Mouse (Mus musculus) forebrain, embryonic 13.5 days (tissue): ENCODE results near the gene Ubac2. TPM values are rescaled to one million over a fixed set of nuclear protein-coding genes. Genes with fewer than 3 reads are reported as not detected.

Experiments
- ATAC-seq: fragments of 200-750 bp; cut with Nextera tagmentation; 2 replicates; pipeline ENCODE4 v1.8.0; 2017
- H3K27ac ChIP-seq: fragments of 300-500 bp; sonication (generic); 2 replicates; pipeline ENCODE4 v1.5.1; 2015; ENCODE audit warnings: inconsistent platforms, mild to moderate bottlenecking, moderate library complexity
- H3K27me3 ChIP-seq: fragments of 300-500 bp; sonication (generic); 2 replicates; pipeline ENCODE4 v1.6.1; 2015; ENCODE audit warnings: mild to moderate bottlenecking, inconsistent platforms
- H3K36me3 ChIP-seq: fragments of 300-500 bp; sonication (generic); 2 replicates; pipeline ENCODE4 v1.6.1; 2015; ENCODE audit warnings: mild to moderate bottlenecking, inconsistent platforms; ENCODE audit not compliant: poor library complexity, severe bottlenecking
- H3K4me1 ChIP-seq: fragments of 300-500 bp; sonication (generic); 2 replicates; pipeline ENCODE4 v1.6.1; 2015; ENCODE audit warnings: inconsistent platforms
- H3K4me2 ChIP-seq: fragments of 300-500 bp; sonication (generic); 2 replicates; pipeline ENCODE4 v1.6.1; 2015; ENCODE audit warnings: inconsistent platforms, mild to moderate bottlenecking, moderate library complexity
- H3K4me3 ChIP-seq: fragments of 300-500 bp; sonication (generic); 2 replicates; pipeline ENCODE4 v1.5.1; 2015; ENCODE audit warnings: mild to moderate bottlenecking, inconsistent platforms
- H3K9ac ChIP-seq: fragments of 300-500 bp; sonication (generic); 2 replicates; pipeline ENCODE4 v1.6.1; 2015; ENCODE audit warnings: mild to moderate bottlenecking, inconsistent platforms
- H3K9me3 ChIP-seq: fragments of 300-500 bp; sonication (generic); replicated peaks from 2 replicates; pipeline ENCODE4 v1.6.1; 2016; ENCODE audit warnings: inconsistent platforms
- WGBS: fragments of 180-500 bp; shearing (Covaris S2); methylation state at CpG from one replicate; pipeline ENCODE4 v1.1.7; 2015; 5-methylcytosine and 5-hydroxymethylcytosine counted together
- polyA plus RNA-seq: library from polyadenylated mRNA; unstranded; fragments of >200 nt; fragmentation: Nextera tagmentation; extraction: Ambion mirVana; gene quantifications from 2 replicates; pipeline ENCODE4 v1.2.1, GENCODE M21; 2015

Gene Ubac2
- polyA plus RNA-seq, 1 experiment from 2014 or later: 56.4 TPM

DNA sequence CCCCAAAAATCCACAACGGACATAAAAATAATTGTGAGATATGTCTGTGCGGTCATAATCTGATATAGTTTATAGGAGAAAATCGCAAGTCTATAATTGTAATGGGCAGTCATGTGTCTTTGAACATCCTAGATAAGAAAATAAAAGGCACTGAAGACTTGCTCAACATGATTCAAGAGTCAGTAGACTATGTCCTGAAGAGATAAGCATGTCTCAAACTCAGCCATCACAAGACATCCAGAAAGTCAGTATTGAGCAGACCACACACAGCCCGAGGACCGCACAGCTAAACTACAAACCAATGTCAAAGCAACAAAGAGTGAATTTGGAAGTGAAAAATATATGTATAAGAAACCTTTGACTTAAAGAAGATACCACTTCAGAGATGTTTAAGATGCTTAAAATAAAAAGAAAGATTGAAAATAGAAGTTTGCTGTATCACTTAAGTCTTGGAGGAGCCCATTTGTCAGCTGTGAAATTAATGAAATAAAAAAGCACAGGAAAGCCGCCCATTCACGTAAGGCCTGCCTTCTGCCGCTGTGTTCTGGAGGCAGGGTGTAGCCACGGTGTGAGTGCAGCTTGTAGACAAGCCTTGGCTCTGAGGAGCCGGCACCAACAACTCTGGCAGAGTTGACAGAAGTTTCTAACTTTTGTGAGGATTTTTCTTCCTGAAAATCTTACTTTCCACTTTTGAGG is 78.9 kb downstream of the Ubac2 start:
- H3K4me1 ChIP-seq: no peaks in the 10 kb centered on the region
- no peak overlapping the region for H3K9ac ChIP-seq
- 94% methylated on average over 10 of the region's 10 CpGs for WGBS
- H3K4me3 ChIP-seq: no peak overlapping the region
- H3K27me3 ChIP-seq: no peaks in the 10 kb centered on the region
- peaks cover 4% of the 10 kb centered on the region; the same call in 1 of the 2 replicates for H3K36me3 ChIP-seq
- H3K27ac ChIP-seq: no peak overlapping the region
- ATAC-seq: no peak
- H3K9me3 ChIP-seq: no peaks in the 10 kb centered on the region
- no peak overlapping the region for H3K4me2 ChIP-seq

DNA sequence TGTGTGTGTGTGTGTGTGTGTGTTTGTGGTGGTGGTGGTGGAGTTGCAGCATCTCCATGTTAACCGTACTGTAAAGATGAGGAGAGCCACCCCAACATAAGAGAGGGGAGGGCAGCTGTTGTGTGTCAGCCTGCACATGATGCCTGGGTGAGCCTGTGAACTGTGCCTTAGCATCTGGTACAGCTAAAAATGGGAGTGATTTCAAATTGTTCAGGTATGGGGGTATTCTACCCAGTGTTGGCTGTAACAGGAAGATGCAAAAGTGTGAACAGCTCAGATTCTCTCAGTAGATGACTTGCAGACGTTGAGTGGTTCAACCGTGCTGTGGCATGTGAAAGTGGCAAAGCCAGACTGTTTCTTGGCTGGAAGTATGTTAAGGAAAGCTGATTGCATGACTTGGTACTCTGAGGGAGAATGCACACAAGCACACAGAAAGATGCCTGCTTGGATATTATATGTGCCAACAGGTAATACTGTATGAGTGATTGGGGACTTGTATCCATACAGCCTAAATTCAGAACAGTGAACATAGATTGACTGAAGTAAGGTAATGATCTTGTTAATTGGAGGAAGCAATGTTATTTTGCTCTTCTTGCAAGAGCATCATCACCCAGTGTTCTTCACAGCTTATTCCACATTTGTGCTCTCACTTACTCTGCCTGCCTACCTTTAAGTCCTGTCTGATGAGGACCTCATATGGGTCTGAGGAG is 79.8 kb downstream of the Ubac2 start:
- H3K4me1 ChIP-seq: no peaks in the 10 kb centered on the region
- H3K36me3 ChIP-seq: peaks cover 4% of the 10 kb centered on the region; the same call in 1 of the 2 replicates
- no peak overlapping the region for H3K4me3 ChIP-seq
- H3K9ac ChIP-seq: no peak overlapping the region
- H3K9me3 ChIP-seq: no peaks in the 10 kb centered on the region
- 95% methylated on average over 3 of the region's 3 CpGs for WGBS
- H3K27me3 ChIP-seq: no peaks in the 10 kb centered on the region
- no peak overlapping the region for H3K4me2 ChIP-seq
- H3K27ac ChIP-seq: no peak overlapping the region
- no peak for ATAC-seq

DNA sequence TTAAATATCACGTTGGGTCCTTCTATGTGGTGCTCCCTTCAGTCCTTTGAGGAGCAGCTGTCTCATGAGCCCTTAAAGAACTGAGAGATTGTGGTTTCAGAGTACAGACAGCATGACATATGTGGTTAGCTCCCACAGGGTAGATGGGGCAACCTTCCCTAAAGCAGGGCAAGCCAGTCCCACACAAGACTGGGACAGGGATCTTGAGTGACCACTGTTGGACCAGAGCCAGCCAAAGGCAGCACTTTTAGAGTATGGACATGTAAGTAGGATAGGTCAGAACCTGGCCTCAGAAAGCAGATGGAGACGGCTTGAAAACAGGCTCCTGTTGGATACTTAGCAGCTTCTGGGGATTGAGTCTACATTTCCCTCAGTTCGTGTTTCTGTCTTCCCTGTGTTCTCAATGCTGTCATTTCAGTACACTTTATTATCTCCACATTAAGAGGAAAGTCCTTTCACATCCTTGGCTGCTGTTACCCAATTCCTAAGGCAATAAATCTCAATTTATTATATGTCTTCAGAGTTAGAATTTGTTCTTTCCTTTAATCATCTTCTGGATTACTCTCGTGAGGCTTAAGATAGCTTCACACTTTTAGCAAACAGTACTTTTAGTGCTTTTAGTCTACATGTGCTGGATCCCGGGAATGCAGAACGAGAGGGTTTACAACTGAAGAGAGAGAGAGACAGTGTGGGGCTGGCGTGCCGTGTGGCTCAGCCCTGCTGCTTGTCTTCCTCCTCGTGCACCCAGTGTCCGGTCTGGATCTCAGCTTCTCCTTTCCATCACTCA is 80.5 kb downstream of the Ubac2 start:
- no peak for ATAC-seq
- 90% methylated on average over 10 of the region's 10 CpGs for WGBS
- H3K27me3 ChIP-seq: no peaks in the 10 kb centered on the region

DNA sequence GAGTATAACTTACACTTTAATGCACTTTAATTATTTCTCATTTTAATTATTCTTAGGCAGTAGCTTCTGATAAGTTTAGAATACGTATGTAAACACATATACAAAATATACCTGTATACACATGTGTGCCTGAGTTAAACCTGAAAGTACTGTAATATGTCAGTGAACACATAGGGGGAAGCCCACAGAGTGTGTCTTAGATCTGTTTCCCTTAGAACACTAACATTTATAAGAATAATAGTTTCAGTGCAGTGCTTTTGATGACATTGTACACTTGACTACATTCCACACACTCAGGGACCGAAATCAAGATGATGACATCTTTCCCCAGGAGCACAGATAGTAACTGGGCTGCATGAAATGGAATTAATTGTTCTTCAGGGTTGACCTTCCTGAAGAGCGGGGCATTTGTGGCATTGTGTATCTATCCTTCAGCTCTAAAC is 81.1 kb downstream of the Ubac2 start:
- WGBS: 89% methylated on average over 3 of the region's 3 CpGs
- Histone ChIP-seq H3K4me3 (no peak overlapping the region), H3K9me3 (no peaks in the 10 kb centered on the region), H3K36me3 (no peaks in the 10 kb centered on the region), H3K27me3 (no peaks in the 10 kb centered on the region), H3K4me2 (no peak overlapping the region), H3K9ac (no peak overlapping the region), H3K27ac (no peak overlapping the region), H3K4me1 (peaks cover 9% of the 10 kb centered on the region)
- ATAC-seq: no peak

More for the DNA sequence above, 80.5 kb downstream of the Ubac2 start:
- Histone ChIP-seq H3K27ac (no peak overlapping the region), H3K4me2 (no peak overlapping the region), H3K4me1 (peaks cover 7% of the 10 kb centered on the region), H3K9ac (no peak overlapping the region), H3K9me3 (no peaks in the 10 kb centered on the region), H3K4me3 (no peak overlapping the region), H3K36me3 (peaks cover 4% of the 10 kb centered on the region; the same call in 1 of the 2 replicates)

DNA sequence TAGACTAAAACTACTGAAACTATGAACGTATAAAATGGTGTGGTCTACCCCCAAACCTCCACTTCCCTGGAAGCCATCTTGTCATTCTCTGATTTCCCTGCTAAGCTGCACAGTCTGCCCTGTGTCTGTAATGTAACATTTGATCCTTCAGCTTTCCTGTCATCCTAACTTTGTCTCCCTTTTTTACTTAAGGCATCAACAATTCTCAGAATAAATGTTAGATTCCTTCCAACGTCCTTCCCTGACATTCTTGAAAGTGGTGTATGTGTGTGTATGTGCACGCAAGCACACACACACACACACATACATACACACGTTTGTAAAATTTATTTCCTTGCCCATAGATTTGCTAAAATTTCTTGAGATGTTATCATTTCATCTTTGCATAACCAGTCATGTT is 81.6 kb downstream of the Ubac2 start:
- Histone ChIP-seq H3K9ac (no peak overlapping the region), H3K36me3 (no peaks in the 10 kb centered on the region)

DNA sequence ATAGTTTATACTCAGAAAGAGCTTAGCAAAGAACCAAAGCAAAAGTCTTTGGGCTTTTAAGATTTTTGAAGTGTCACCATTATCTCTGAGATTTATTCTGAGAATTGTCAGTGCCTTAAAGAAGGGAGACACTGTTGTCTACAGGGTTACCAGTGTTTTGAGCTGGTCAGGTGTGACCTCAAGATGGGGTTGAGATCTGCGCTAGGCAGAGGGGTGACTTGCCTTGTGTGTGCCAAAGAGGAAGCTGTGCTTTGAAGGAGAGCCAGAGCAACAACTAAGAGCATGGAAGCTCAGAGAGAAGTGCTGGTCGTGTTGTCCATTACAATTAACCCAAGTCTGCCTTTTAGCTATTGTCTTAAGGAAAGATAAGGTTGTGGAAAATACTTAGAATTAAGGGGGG is 82.1 kb downstream of the Ubac2 start:
- WGBS: 87% methylated on average over 2 of the region's 2 CpGs
- Histone ChIP-seq H3K4me1 (peaks cover 9% of the 10 kb centered on the region), H3K27me3 (no peaks in the 10 kb centered on the region)

More for the DNA sequence above, 81.6 kb downstream of the Ubac2 start:
- Histone ChIP-seq H3K27me3 (no peaks in the 10 kb centered on the region), H3K4me2 (no peak overlapping the region), H3K4me3 (no peak overlapping the region), H3K9me3 (no peaks in the 10 kb centered on the region), H3K4me1 (peaks cover 9% of the 10 kb centered on the region), H3K27ac (no peak overlapping the region)
- 92% methylated on average over 4 of the region's 4 CpGs for WGBS
- no peak for ATAC-seq

DNA sequence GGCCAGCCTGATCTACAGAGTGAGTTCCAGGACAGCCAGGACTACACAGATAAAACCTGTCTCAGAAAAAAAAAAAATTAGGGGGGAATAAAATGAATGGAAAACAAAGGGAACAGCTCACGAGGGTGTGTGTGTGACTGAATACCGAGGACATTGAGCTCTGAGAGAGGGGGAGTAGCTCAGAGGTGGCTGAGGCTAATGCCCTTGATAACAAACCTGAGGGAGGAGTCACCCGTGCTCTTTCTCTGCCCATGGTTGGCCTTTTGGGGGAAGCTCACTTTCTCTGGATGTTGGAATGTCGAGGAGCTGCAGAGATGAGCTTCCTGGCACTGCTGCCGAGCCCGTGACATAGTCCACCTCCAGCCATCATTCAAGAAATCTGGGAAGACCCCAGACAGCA is 82.6 kb downstream of the Ubac2 start:
- no peaks in the 10 kb centered on the region for H3K36me3 ChIP-seq

More for the DNA sequence above, 82.1 kb downstream of the Ubac2 start:
- no peak overlapping the region for H3K4me2 ChIP-seq
- no peak for ATAC-seq
- no peak overlapping the region for H3K9ac ChIP-seq
- no peak overlapping the region for H3K27ac ChIP-seq
- H3K9me3 ChIP-seq: no peaks in the 10 kb centered on the region
- no peaks in the 10 kb centered on the region for H3K36me3 ChIP-seq
- no peak overlapping the region for H3K4me3 ChIP-seq

DNA sequence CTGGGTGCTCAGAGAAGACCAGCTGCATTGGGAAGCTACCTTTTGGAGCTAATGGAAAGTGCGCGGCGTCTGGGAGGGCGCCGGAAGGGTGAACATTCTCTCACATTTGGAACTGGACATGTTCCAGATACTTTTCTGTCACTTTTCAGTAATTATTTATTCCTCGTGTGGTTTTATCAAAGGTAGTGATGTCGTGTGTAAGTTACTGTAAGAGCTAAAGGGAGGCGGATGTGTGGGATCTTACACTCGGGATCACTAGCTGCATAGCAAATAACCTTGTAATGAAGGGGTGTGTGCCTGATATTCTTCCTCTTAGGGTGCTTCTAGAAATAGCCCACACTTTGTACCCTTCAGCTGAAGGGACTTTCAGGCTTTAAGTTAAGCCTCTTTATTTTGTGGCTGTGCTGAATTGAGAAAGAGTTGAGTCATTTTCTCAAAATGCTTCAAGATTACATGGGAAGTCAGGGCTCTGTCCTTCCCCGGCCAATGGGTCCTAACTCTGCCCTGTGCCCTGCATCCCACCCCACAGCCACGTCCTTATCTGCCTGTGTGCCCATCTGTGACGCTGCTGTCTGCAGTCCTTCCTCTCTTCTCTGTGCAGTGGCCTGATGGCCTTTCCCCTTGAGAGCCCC is 83.2 kb downstream of the Ubac2 start:
- Histone ChIP-seq H3K27me3 (no peaks in the 10 kb centered on the region), H3K27ac (no peak overlapping the region), H3K4me3 (no peak overlapping the region), H3K4me2 (no peak overlapping the region), H3K9me3 (no peaks in the 10 kb centered on the region), H3K9ac (no peak overlapping the region), H3K36me3 (no peaks in the 10 kb centered on the region), H3K4me1 (peaks cover 9% of the 10 kb centered on the region)
- ATAC-seq: no peak
- 89% methylated on average over 12 of the region's 12 CpGs for WGBS

More for the DNA sequence above, 82.6 kb downstream of the Ubac2 start:
- Histone ChIP-seq H3K4me3 (no peak overlapping the region), H3K27ac (no peak overlapping the region), H3K4me2 (no peak overlapping the region), H3K4me1 (peaks cover 9% of the 10 kb centered on the region), H3K9me3 (no peaks in the 10 kb centered on the region), H3K27me3 (no peaks in the 10 kb centered on the region), H3K9ac (no peak overlapping the region)
- no peak for ATAC-seq
- 74% methylated on average over 6 of the region's 6 CpGs for WGBS

DNA sequence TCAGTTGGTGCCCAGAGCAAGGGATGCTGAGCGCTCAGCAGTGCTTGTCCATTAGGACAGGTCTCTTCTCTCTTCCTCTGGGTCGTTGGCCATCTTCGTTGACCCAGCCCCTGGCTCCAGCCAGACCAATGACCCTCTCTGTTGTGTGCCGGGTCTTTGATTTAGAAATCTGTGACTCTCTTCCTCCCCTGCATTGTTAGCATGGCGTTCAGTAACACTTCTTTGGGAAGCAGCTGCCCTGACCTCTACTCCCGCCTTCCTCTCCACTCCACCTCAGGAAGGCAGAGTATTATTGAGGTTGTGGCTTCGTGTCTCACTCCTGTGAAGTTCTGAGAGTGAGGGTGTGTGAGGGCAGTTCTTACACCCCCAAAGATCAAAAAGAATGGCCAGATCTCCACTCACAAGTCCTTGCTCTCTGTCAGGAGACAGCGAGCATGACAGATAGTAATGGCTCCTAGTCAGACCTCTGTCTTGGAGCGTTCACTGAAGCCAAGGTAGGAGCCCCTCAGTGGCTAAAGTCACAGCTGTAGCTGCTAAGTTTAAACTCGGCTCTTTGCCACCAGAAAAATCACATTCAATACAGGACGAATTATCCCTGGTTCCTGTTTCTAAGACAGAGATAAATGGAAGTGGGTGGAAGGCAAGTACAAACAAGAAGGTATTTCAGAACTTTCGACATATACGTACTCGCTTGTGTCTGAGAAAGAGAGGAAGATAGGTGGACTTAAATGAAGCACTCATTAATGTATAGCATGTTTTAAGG is 83.9 kb downstream of the Ubac2 start:
- H3K9me3 ChIP-seq: no peaks in the 10 kb centered on the region
- no peaks in the 10 kb centered on the region for H3K36me3 ChIP-seq
- H3K9ac ChIP-seq: no peak overlapping the region
- H3K4me3 ChIP-seq: no peak overlapping the region
- H3K27me3 ChIP-seq: no peaks in the 10 kb centered on the region
- peaks cover 9% of the 10 kb centered on the region for H3K4me1 ChIP-seq
- no peak overlapping the region for H3K4me2 ChIP-seq
- WGBS: 85% methylated on average over 14 of the region's 14 CpGs
- ATAC-seq: no peak
- no peak overlapping the region for H3K27ac ChIP-seq

DNA sequence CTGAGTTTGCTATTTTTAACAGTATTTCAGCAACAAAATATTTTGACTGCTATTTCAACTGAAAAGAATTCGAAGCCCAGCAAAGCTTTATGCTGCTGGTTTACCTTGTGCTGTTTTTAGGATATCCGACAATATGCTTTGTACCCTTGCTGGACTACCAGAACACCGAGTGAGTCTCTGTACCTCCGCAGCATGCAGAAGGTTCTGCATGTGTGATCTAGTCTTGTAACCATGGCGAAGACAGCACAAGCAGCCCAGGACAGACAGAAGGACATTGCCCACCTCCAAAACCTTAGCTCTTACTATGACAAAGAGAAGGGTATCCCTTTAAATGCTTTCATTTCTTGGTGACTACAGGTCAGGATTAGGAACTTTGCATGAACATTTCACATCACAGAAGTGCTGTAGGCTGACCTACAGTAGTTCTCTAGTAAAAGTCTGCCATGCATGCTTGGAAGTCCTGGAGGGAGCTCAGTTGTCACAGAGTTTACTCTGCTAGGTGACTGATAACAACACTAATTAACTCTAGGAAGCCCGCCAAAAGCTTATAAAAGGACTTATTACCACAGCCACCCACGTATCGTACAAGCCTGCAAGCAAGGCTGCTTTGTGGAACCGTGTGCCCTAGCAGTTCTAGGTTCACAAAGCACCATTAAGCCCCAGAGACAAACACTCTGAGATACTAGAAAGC is 85.0 kb downstream of the Ubac2 start:
- peaks cover 9% of the 10 kb centered on the region for H3K4me1 ChIP-seq
- WGBS: 64% methylated on average over 9 of the region's 9 CpGs
- peak; percentile 62 for ATAC-seq
- no peak overlapping the region for H3K27ac ChIP-seq
- no peak overlapping the region for H3K9ac ChIP-seq
- no peak overlapping the region for H3K4me2 ChIP-seq
- no peaks in the 10 kb centered on the region for H3K36me3 ChIP-seq
- no peak overlapping the region for H3K4me3 ChIP-seq
- no peaks in the 10 kb centered on the region for H3K27me3 ChIP-seq
- H3K9me3 ChIP-seq: no peaks in the 10 kb centered on the region

DNA sequence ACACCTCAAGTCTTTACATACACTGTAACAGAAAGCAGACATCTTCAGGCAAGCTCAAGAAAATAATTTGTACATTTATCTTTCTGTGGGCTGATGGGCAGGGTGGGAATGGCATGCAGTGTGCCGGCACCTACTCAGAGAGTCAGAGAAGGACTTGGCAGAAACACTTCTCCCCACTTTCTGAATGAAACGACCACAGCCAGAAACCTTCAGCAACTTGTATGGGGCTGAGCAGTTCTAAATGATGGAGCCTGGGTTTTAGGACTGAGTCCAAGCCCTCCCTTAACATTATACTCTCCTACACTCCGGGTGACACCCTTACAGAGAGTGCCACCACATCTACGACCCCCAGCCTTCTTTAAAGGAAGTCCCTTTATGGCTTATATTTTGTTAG is 85.5 kb downstream of the Ubac2 start:
- WGBS: 51% methylated on average over 4 of the region's 4 CpGs
- Histone ChIP-seq H3K4me3 (no peak overlapping the region), H3K4me1 (peaks cover 9% of the 10 kb centered on the region), H3K4me2 (no peak overlapping the region), H3K36me3 (no peaks in the 10 kb centered on the region), H3K9me3 (no peaks in the 10 kb centered on the region), H3K9ac (no peak overlapping the region), H3K27me3 (no peaks in the 10 kb centered on the region), H3K27ac (no peak overlapping the region)
- ATAC-seq: peak; percentile 46
